8 mouse cellular contexts compared by ENCODE assay signal in the genomic region with DNA sequence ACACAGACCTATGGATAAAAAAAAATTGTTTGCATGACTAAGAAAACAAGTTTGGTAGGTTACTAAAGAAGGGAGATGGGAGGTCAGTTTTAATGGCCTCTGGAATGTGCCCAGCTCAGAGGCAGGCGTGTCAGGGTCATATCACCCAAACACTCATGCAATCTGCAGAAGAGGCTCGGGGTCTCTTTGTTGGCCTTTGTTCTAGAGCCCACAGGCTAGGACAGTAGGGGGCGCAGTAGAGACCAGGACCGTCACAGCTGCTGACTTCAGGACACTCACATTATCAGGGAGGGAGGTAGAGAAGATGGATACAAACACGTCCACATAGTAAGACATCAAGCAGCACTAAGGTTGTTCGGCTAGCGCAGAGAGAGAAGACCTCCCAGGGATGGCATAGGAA. TPM values are rescaled to one million over a fixed set of nuclear protein-coding genes. Genes with fewer than 3 reads are reported as not detected.
DNase-seq lines count a peak whose midpoint lies in the region; ATAC-seq and TF ChIP-seq lines count a peak whose summit lies in the region.

No protein-coding gene starts in this region.

- H3K27me3 ChIP-seq in liver, embryonic 11.5 days (replicated peaks; ENCODE audit: control insufficient read depth, insufficient read depth, low read length): peaks cover 20% of the 10 kb centered on the region

- H3K4me3 ChIP-seq in gastrocnemius, adult 2 months: no peak overlapping the region
- no peak overlapping the region for H3K4me3 ChIP-seq in embryonic fibroblast, embryonic 13.5 days (ENCODE audit: insufficient read depth, low read length)
- no peak overlapping the region for H3K4me3 ChIP-seq in liver, embryonic 11.5 days (ENCODE audit: low read depth, low read length)

- H3K4me2 ChIP-seq in liver, embryonic 11.5 days: peak overlapping the region; percentile 29

- WGBS in liver, embryonic 11.5 days: 18% methylated on average over 7 of the region's 7 CpGs

- no peak for ATAC-seq in liver, embryonic 11.5 days (replicated peaks; ENCODE audit: low FRiP score)

- DNase-seq in gastrocnemius, adult 2 months: no peak
- DNase-seq in gastrocnemius, adult 18-20 months (ENCODE audit: low spot score): no peak
- DNase-seq in ES-CJ7 (ENCODE audit: low read depth, low spot score): peak; percentile 81
- DNase-seq in liver, embryonic 11.5 days (ENCODE audit: low spot score): no peak
- DNase-seq in testis, postnatal 10 days (ENCODE audit: low spot score): peak; percentile 73
- no peak for DNase-seq in gastrocnemius, postnatal 4 days (ENCODE audit: low spot score in 2 of 2)
- DNase-seq in cerebellum, adult 8-10 months: no peak

- no peak for TF ChIP-seq POLR2A in embryonic fibroblast, embryonic 13.5 days (IDR thresholded peaks at IDR 0.05; ENCODE audit: low read depth, low read length)

- H3K9me3 ChIP-seq in liver, embryonic 11.5 days (ENCODE audit: control insufficient read depth, low read length): no peaks in the 10 kb centered on the region

- TF ChIP-seq CTCF in gastrocnemius, adult 2 months (IDR thresholded peaks at IDR 0.05): peak; percentile 49
- peak; percentile 43; the same call in 1 of the 2 replicates for TF ChIP-seq CTCF in embryonic fibroblast, embryonic 13.5 days (IDR thresholded peaks at IDR 0.05; ENCODE audit: borderline replicate concordance, insufficient read depth, low read length)

- H3K4me1 ChIP-seq in embryonic fibroblast, embryonic 13.5 days (ENCODE audit: control insufficient read depth, insufficient read depth, low read length): no peaks in the 10 kb centered on the region
- H3K4me1 ChIP-seq in liver, embryonic 11.5 days (replicated peaks; ENCODE audit: control insufficient read depth, insufficient read depth, low read length): no peaks in the 10 kb centered on the region; the same call in 1 of the 2 replicates

- no peak overlapping the region for H3K27ac ChIP-seq in gastrocnemius, adult 2 months
- H3K27ac ChIP-seq in embryonic fibroblast, embryonic 13.5 days (ENCODE audit: insufficient read depth, low read length): no peak overlapping the region
- no peak overlapping the region for H3K27ac ChIP-seq in liver, embryonic 11.5 days (ENCODE audit: low read depth, low read length)

- intact Hi-C loops in gastrocnemius, adult 2 months (cut with DNase I): no loop called here

- no peaks in the 10 kb centered on the region for H3K36me3 ChIP-seq in liver, embryonic 11.5 days (ENCODE audit: control insufficient read depth, insufficient read depth, low read length)

- no peak overlapping the region for H3K9ac ChIP-seq in liver, embryonic 11.5 days (ENCODE audit: low read depth, low read length)

RNA-seq across cellular contexts. Expression of gene Kcng1, which starts 13.5 kb away (rescaled TPM):
- under 1 TPM in 1 of 2 experiments, not detected in 1; 0.39 TPM for total RNA-seq in gastrocnemius, adult 2 months (2021)
- total RNA-seq in gastrocnemius, adult 18-20 months (2021): under 1 TPM in 1 of 2 experiments, not detected in 1; 0.09 TPM
- 0.65 TPM in 1 of 2 replicates, not detected in the other for polyA plus RNA-seq in embryonic fibroblast, embryonic 13.5 days (2011; ENCODE audit: insufficient read length, low read depth, missing spikeins)
- 0.90 and 0.95 TPM in 2 replicates for polyA plus RNA-seq in liver, embryonic 11.5 days (2014; fragmentation: Nextera tagmentation; extraction: Ambion mirVana)
- total RNA-seq in gastrocnemius, postnatal 4 days (2021): under 1 TPM; 0.10 to 0.20 TPM

RNA-seq across cellular contexts. Expression of gene Mocs3, which starts 37.6 kb away (rescaled TPM):
- total RNA-seq in gastrocnemius, adult 2 months (2021): 1 to 10 TPM; 4.0 to 4.7 TPM
- total RNA-seq in gastrocnemius, adult 18-20 months (2021): 1 to 10 TPM; 5.0 to 5.1 TPM
- 5.9 and 6.1 TPM in 2 replicates for polyA plus RNA-seq in embryonic fibroblast, embryonic 13.5 days (2011; ENCODE audit: insufficient read length, low read depth, missing spikeins)
- polyA plus RNA-seq in liver, embryonic 11.5 days (2014; fragmentation: Nextera tagmentation; extraction: Ambion mirVana): 8.2 and 8.9 TPM in 2 replicates
- 1 to 10 TPM; 5.4 to 6.1 TPM for total RNA-seq in gastrocnemius, postnatal 4 days (2021)

RNA-seq across cellular contexts. Expression of gene Dpm1, which starts 37.6 kb away (rescaled TPM):
- total RNA-seq in gastrocnemius, adult 2 months (2021): 10 to 100 TPM; 71.4 to 81.4 TPM
- total RNA-seq in gastrocnemius, adult 18-20 months (2021): 10 to 100 TPM; 75.5 to 85.3 TPM
- 45.4 and 53.9 TPM in 2 replicates for polyA plus RNA-seq in embryonic fibroblast, embryonic 13.5 days (2011; ENCODE audit: insufficient read length, low read depth, missing spikeins)
- 106 TPM in 2 replicates for polyA plus RNA-seq in liver, embryonic 11.5 days (2014; fragmentation: Nextera tagmentation; extraction: Ambion mirVana)
- 10 to 100 TPM; 61.7 to 63.9 TPM for total RNA-seq in gastrocnemius, postnatal 4 days (2021)

RNA-seq across cellular contexts. Expression of gene Gm20716, which starts 37.9 kb away (rescaled TPM):
- total RNA-seq in gastrocnemius, adult 2 months (2021): 10 to 100 TPM; 10.1 to 13.0 TPM
- 10 to 100 TPM; 10.1 to 14.1 TPM for total RNA-seq in gastrocnemius, adult 18-20 months (2021)
- polyA plus RNA-seq in embryonic fibroblast, embryonic 13.5 days (2011; ENCODE audit: insufficient read length, low read depth, missing spikeins): 45.6 and 46.6 TPM in 2 replicates
- 14.6 and 17.1 TPM in 2 replicates for polyA plus RNA-seq in liver, embryonic 11.5 days (2014; fragmentation: Nextera tagmentation; extraction: Ambion mirVana)
- total RNA-seq in gastrocnemius, postnatal 4 days (2021): 10 to 100 TPM; 23.3 to 26.0 TPM

Comparison
In these comparisons a context has a peak if more than half of its experiments do, and no peak if none do; other contexts are left out.
1. DNase-seq: peak in ES-CJ7 (single experiment) and testis, postnatal 10 days (single experiment); none in gastrocnemius, adult 2 months (single experiment), gastrocnemius, adult 18-20 months (single experiment), liver, embryonic 11.5 days (single experiment), gastrocnemius, postnatal 4 days (0 of 2) and cerebellum, adult 8-10 months (single experiment).